Mouse (Mus musculus) kidney, adult 2 months (tissue): ENCODE data around the gene Clec12a.

Experiments used
- CTCF ChIP-seq: fragments of 200-500 bp; conservative IDR thresholded peaks from 2 replicates; pipeline ENCODE4 v1.5.1; 2011; ENCODE audit warnings: low read depth, mild to moderate bottlenecking, control low read depth, low read length, moderate library complexity, mixed read lengths; ENCODE audit not compliant: insufficient read depth, insufficient read length
- POLR2A ChIP-seq: fragments of 200-500 bp; IDR thresholded peaks from one replicate; pipeline ENCODE4 v1.6.1; 2011; ENCODE audit warnings: low read depth, low read length, control low read depth

GRCm38 (mm10) chr6:129365959-129366359 lies 23.5 kb downstream of the Clec12a start:
- TF ChIP-seq CTCF = peak; percentile 46
- no peak for TF ChIP-seq POLR2A
